Mouse (Mus musculus) brain, embryonic 14.5 days (tissue): ENCODE measurements around the gene Mdga2.

Source experiments
- CTCF ChIP-seq: fragments of 200-500 bp; IDR thresholded peaks from 2 replicates; pipeline ENCODE4 v1.5.1; 2012; ENCODE audit warnings: inconsistent platforms, mild to moderate bottlenecking, moderate library complexity, borderline replicate concordance; ENCODE audit not compliant: insufficient read depth, insufficient read length; ENCODE audit errors: extremely low read depth
- POLR2A ChIP-seq: fragments of 200-500 bp; IDR thresholded peaks from 2 replicates; pipeline ENCODE4 v1.6.1; 2012; ENCODE audit warnings: mild to moderate bottlenecking, inconsistent platforms, borderline replicate concordance; ENCODE audit not compliant: poor library complexity, insufficient read depth, insufficient read length, severe bottlenecking; ENCODE audit errors: extremely low read depth

DNA sequence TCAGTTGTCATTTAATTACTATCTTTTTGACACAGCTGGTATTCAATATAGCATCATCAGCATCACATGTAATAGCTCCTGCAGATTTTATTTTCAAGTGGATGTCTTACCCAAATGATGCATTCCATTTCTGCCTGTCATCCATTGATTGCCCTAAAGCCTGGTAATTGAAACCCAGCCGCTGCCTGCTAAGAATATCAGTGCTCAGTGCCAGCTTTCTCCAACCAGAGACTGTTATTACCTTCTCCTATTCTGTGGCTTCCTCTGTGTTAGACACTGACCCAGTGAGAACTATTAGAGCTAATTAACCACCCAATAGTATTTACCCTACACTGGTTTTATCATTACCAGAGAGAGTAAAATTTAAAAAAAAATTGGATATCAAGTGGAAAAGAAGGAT is 333.7 kb downstream of the Mdga2 start:
- TF ChIP-seq POLR2A (no peak), CTCF (no peak)
